Mouse (Mus musculus) fibroblast of lung, adult 2 months (primary cell): Measurements from ENCODE around the gene Olfr582.

Source experiments
- DNase-seq: peaks from one replicate; pipeline ENCODE4 v3.0.0-alpha.2; 2011; ENCODE audit warnings: low read depth

The Olfr582 gene

GRCm38 (mm10) chr7:103037724-103038123 is at the start of gene Olfr582:
TSS of gene Olfr582 (plus strand) at chr7:103038024.
- DNase-seq = no peak

DNA sequence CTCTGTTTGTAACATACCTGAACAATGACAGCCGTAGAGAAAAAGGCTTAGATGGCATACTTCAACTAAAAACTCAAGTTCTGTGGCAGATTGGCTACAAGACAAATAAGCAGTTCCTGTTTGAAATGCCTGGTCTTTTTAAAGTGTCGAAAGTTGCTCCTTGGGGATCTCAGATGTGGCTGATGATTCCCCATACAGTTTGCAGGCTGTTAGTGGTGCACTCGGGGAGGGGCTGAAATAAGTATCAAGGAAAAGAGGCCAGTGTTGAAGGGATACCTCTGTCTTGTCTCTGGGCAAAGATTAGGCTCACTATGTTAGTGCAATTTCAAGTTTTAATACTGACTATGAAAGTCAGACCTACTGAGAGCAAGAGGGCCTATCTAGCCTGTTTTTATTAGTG is 48.6 kb upstream of the Olfr582 start, which contains the start of gene Olfr578:
Gene Olfr578 (minus strand): TSS at position 101 of the 400 bp plus-strand sequence.
- no peak for DNase-seq

GRCm38 (mm10) chr7:103051000-103051399 is 13.2 kb downstream of the Olfr582 start, which contains the start of gene Olfr583:
TSS of gene Olfr583 (plus strand) at chr7:103051300.
- no peak for DNase-seq

GRCm38 (mm10) chr7:103081585-103081984 is 43.8 kb downstream of the Olfr582 start, which contains the start of gene Olfr584:
TSS of gene Olfr584 (plus strand) at chr7:103081885.
- DNase-seq = no peak
